Mouse (Mus musculus) kidney, adult 2 months (tissue): Measurements from ENCODE around the gene Cisd2.

Experiments used
- CTCF ChIP-seq: fragments of 200-500 bp; conservative IDR thresholded peaks from 2 replicates; pipeline ENCODE4 v1.5.1; 2011; ENCODE audit warnings: low read depth, mild to moderate bottlenecking, control low read depth, low read length, moderate library complexity, mixed read lengths; ENCODE audit not compliant: insufficient read depth, insufficient read length
- POLR2A ChIP-seq: fragments of 200-500 bp; IDR thresholded peaks from one replicate; pipeline ENCODE4 v1.6.1; 2011; ENCODE audit warnings: low read depth, low read length, control low read depth

DNA sequence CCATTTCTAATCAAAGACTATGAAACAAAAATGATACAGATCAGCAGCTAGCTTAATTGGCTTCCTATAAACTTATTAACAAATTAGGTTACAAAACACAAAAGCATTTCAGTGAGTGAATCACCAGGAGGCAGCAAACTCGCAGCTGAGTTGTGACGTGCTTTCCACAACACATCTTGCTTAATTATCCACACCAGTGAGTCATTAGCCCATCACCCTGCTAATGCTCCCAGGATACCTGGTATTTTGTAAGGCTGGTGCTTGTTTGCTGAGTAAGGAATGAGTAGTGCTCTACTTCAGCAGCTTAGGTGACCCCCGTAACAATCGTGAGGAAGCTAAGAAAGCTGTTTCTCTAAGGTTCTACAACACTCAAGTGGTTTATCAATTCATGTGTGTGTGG lies 19.1 kb downstream of the Cisd2 start:
- TF ChIP-seq CTCF (no peak), POLR2A (no peak)
